Mouse (Mus musculus) bone marrow, adult 2 months (tissue): ENCODE measurements at regions not wholly inside any gene's neighbourhood (a gene's known extent, or its start where the extent isn't known, plus 50 kb on each side); places are given as distances from the start of the nearest gene placed in this dataset.

ENCODE experiments used
- CTCF ChIP-seq: fragments of 200-500 bp; IDR thresholded peaks from 2 replicates; pipeline ENCODE4 v1.5.1; 2011; ENCODE audit warnings: low read length, control low read depth; ENCODE audit not compliant: control insufficient read depth, insufficient read depth
- POLR2A ChIP-seq: fragments of 200-500 bp; IDR thresholded peaks from 2 replicates; pipeline ENCODE4 v1.6.1; 2011; ENCODE audit warnings: low read depth, mild to moderate bottlenecking, control low read depth, low read length, borderline replicate concordance; ENCODE audit not compliant: control insufficient read depth

- TF ChIP-seq POLR2A (no peak), CTCF (no peak)
These were observed 159.7 kb downstream of the Phlda1 start for GRCm38 (mm10) chr10:111665834-111666233.
